Mouse (Mus musculus) midbrain, embryonic 11.5 days (tissue): ENCODE results near the gene Cenpx. TPM values are rescaled to one million over a fixed set of nuclear protein-coding genes. Genes with fewer than 3 reads are reported as not detected.
"Not testable (repeated sequence)": the region's sequence is repeated elsewhere in the genome, so short reads cannot be mapped to it uniquely, and the experiment has no call there.

Experiments used
- ATAC-seq: fragments of 200-750 bp; cut with Nextera tagmentation; 2 replicates; pipeline ENCODE4 v1.8.0; 2017; ENCODE audit warnings: moderate TSS enrichment, moderate library complexity; ENCODE audit not compliant: low FRiP score
- DNase-seq: peaks from one replicate; pipeline ENCODE4 v3.0.0; 2015; ENCODE audit warnings: low spot score; ENCODE audit errors: missing footprints
- H3K27ac ChIP-seq: fragments of 300-500 bp; sonication (generic); 2 replicates; pipeline ENCODE4 v1.5.1; 2014; ENCODE audit warnings: low read depth, low read length
- H3K27me3 ChIP-seq: fragments of 300-500 bp; sonication (generic); 2 replicates; pipeline ENCODE4 v1.6.1; 2014; ENCODE audit warnings: mild to moderate bottlenecking, low read length, moderate library complexity, mixed read lengths; ENCODE audit not compliant: control insufficient read depth, insufficient read depth
- H3K36me3 ChIP-seq: fragments of 300-500 bp; sonication (generic); 2 replicates; pipeline ENCODE4 v1.6.1; 2014; ENCODE audit warnings: mild to moderate bottlenecking, low read length, moderate library complexity, mixed read lengths; ENCODE audit not compliant: control insufficient read depth, insufficient read depth
- H3K4me1 ChIP-seq: fragments of 300-500 bp; sonication (generic); 2 replicates; pipeline ENCODE4 v1.6.1; 2014; ENCODE audit warnings: low read length; ENCODE audit not compliant: control insufficient read depth, insufficient read depth
- H3K4me2 ChIP-seq: fragments of 300-500 bp; sonication (generic); 2 replicates; pipeline ENCODE4 v1.6.1; 2014; ENCODE audit warnings: mild to moderate bottlenecking, moderate library complexity
- H3K4me3 ChIP-seq: fragments of 300-500 bp; sonication (generic); 2 replicates; pipeline ENCODE4 v1.5.1; 2014; ENCODE audit warnings: low read depth, low read length
- H3K9ac ChIP-seq: fragments of 300-500 bp; sonication (generic); 2 replicates; pipeline ENCODE4 v1.6.1; 2014; ENCODE audit warnings: low read length
- H3K9me3 ChIP-seq: fragments of 300-500 bp; sonication (generic); 2 replicates; pipeline ENCODE4 v1.6.1; 2016; ENCODE audit warnings: low read length; ENCODE audit not compliant: control insufficient read depth
- WGBS: fragments of 180-500 bp; shearing (Covaris S2); extraction: QIAGEN DNeasy Blood & Tissue Kit; methylation state at CpG from one replicate; pipeline ENCODE4 v1.1.7; 2014; 5-methylcytosine and 5-hydroxymethylcytosine counted together
- polyA plus RNA-seq: library from polyadenylated mRNA; unstranded; fragments of >200 nt; fragmentation: Nextera tagmentation; extraction: Ambion mirVana; gene quantifications from 2 replicates; pipeline ENCODE4 v1.2.1, GENCODE M21; 2014

The Cenpx gene
- polyA plus RNA-seq, 1 experiment from 2014 or later: 131 TPM

DNA sequence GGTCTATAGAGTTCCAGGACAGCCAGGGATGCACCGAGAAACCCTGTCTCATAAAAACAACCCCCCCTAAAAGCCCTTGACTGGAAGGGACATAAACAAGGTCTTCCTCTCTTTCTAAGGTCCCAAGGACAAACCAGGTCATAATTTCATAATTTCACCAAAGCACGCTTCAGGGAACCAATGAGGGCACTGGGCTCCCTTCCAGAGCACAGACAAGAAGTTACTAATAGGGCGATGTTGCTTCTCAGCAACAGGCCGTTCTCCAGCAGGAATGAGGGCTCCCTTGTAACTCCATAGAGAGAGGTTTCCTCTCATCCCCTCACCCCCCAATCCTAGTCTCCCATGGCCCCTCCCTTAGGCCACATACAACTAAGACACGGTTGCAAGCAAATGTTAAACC lies 27.4 kb upstream of the Cenpx start:
- ATAC-seq (no peak), DNase-seq (no peak)
- Histone ChIP-seq H3K9me3 (no peaks in the 10 kb centered on the region), H3K36me3 (no peaks in the 10 kb centered on the region), H3K27ac (no peak overlapping the region), H3K4me3 (no peak overlapping the region), H3K9ac (no peak overlapping the region), H3K4me2 (no peak overlapping the region), H3K4me1 (no peaks in the 10 kb centered on the region), H3K27me3 (no peaks in the 10 kb centered on the region)
- WGBS: 90% methylated on average over 5 of the region's 5 CpGs

DNA sequence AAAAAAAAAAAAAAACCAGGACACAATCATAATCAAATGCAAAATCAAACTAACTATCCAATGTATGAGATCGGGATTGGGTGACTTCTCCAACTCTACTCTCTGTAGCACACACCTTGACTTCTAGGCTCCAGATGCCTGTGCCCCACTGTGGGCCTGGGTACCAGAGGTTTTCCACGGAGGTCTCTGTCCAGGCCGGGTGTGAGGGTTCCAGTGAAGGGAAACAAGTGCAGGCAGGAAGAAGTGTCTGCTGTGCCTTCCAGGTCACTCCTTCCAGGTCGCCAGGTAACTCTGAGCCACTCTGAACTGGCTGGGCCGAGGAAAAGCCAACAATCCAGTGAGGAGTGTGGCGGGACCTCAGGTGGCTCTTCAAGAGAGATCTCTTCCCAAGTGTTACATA lies 22.9 kb upstream of the Cenpx start:
- no peaks in the 10 kb centered on the region for H3K36me3 ChIP-seq
- H3K4me1 ChIP-seq: no peaks in the 10 kb centered on the region
- WGBS: 77% methylated on average over 6 of the region's 6 CpGs
- DNase-seq (no peak), ATAC-seq (no peak)
- H3K27me3 ChIP-seq: no peaks in the 10 kb centered on the region
- no peak overlapping the region for H3K9ac ChIP-seq
- no peaks in the 10 kb centered on the region for H3K9me3 ChIP-seq
- no peak overlapping the region for H3K4me3 ChIP-seq
- no peak overlapping the region for H3K27ac ChIP-seq
- no peak overlapping the region for H3K4me2 ChIP-seq

DNA sequence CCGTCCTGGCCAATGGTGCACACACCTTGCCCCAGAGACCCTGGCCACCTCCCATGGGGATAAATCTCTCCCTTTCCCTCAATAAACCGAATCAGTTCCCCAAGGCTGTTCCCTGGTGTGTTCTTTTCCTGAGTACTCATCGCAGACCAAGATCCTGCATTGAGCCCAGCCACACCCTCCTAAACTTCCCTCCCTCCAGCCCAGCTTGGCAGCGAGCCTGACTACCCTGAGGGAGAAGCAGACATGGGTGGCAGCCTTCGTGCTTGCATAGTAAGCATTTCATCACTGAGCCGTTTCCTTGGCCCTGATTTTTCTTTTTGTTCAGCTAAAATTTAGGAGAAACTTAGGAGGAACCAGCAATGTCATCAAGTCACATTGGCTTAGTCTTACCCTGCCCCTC lies 20.0 kb upstream of the Cenpx start:
- Histone ChIP-seq H3K9ac (no peak overlapping the region), H3K27me3 (0 out of 2 replicates have a peak, but pooled peaks cover 2% of the 10 kb centered on the region), H3K4me3 (no peak overlapping the region), H3K36me3 (no peaks in the 10 kb centered on the region), H3K9me3 (no peaks in the 10 kb centered on the region), H3K27ac (no peak overlapping the region), H3K4me2 (no peak overlapping the region), H3K4me1 (no peaks in the 10 kb centered on the region)
- ATAC-seq (no peak), DNase-seq (no peak)
- 72% methylated on average over 6 of the region's 6 CpGs for WGBS

DNA sequence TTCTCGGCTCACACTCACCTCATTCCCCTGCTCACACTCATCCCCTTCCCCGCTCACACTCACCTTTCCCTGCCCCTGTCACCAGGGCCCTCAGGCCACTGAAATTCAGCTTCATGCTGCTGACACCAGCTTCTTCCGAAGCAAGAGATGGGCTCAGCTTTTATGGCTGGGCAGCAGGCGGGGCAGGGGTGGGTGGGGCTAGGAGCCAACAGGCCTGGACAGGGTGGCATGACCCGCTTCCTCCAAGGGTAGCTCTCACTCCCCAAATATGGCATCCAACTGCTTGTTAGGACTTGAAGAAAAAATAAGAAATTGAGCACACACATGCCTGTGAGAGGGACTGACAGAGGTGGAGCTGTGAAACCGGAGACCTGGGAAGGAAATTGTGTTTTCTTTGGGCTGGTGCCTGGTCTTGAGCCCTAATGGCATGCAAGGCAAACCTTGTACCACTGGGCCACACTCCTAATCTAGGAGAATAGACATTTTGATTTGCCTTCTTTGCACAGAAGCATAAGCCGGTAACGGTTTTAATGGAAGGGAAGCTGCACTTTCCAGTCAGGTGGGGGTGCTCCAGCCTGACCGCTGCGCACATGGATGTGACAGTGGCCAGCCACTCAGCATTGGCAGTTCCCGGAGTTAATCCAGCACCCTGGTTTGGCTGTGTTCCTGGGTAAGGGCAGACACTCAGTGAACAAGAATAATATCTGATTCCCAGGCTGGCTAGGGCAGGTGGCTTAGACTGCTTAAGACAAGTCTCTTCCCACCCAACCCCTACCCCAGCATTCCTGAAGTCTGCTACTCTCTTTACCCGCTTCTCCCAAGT lies 18.5 kb upstream of the Cenpx start, which contains the start of gene Cbr2:
TSS of gene Cbr2 (minus strand) at position 257 of the 823 bp plus-strand sequence.
- ATAC-seq: no peak
- H3K9me3 ChIP-seq: no peaks in the 10 kb centered on the region
- no peak within 1 kb of the TSS for H3K27ac ChIP-seq
- no peaks in the 10 kb centered on the region for H3K4me1 ChIP-seq
- H3K27me3 ChIP-seq: 0 out of 2 replicates have a peak, but pooled peaks cover 2% of the 10 kb centered on the region
- H3K4me3 ChIP-seq: no peak within 1 kb of the TSS
- WGBS: 80% methylated on average over 12 of the region's 12 CpGs
- no peak within 1 kb of the TSS for H3K4me2 ChIP-seq
- DNase-seq: no peak
- no peaks in the 10 kb centered on the region for H3K36me3 ChIP-seq
- no peak within 1 kb of the TSS for H3K9ac ChIP-seq

DNA sequence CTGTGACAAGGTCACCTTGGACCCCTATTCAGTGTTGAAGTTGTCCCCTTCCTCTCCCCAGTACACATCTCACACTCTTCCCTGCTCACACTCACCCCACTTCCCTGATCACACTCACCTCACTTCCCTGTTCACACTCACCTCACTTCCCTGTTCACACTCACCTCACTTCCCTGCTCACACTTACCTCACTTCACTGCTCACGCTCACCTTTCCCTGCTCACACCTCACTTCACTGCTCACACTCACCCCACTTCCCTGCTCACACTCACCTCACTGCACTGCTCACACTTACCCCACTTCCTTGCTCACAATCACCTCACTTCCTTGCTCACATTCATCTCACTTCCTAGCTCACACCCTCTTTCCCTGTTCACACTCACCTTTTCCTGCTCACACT lies 17.9 kb upstream of the Cenpx start:
- peaks cover 3% of the 10 kb centered on the region; the same call in 1 of the 2 replicates for H3K4me1 ChIP-seq
- no peak overlapping the region for H3K9ac ChIP-seq
- DNase-seq: no peak
- H3K9me3 ChIP-seq: no peaks in the 10 kb centered on the region
- no peak for ATAC-seq
- 97% methylated on average over 1 of the region's 1 CpGs for WGBS
- H3K4me2 ChIP-seq: no peak overlapping the region
- no peak overlapping the region for H3K27ac ChIP-seq
- H3K27me3 ChIP-seq: 0 out of 2 replicates have a peak, but pooled peaks cover 2% of the 10 kb centered on the region
- no peaks in the 10 kb centered on the region for H3K36me3 ChIP-seq
- H3K4me3 ChIP-seq: no peak overlapping the region

DNA sequence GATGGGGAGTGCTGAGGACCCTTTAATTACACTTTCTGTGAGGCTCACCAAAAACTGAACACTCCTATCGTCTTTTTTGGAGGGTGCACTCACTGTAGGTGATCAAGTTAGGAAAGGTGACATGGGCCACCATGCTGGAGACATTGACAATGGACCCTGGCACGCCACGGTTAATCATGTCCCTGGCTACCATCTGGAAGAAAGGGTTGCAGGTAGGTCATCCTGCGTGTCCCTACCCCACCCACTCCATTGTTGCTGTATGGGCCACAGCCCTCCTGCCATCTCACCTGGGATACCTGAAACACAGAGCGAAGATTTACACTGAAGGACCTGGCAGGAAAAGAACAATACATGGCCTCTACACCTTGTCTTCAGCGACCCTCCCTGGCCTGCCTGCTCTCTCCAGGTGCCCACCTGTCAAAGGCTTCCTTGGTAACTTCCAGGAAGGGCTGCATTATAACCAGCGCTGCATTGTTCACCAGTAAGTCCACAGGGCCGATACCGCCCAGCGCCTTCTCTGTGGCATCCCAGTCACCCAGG lies 16.9 kb upstream of the Cenpx start:
- Histone ChIP-seq H3K4me3 (no peak overlapping the region), H3K27me3 (peaks cover 8% of the 10 kb centered on the region; the same call in 1 of the 2 replicates), H3K36me3 (no peaks in the 10 kb centered on the region), H3K9ac (no peak overlapping the region), H3K4me2 (no peak overlapping the region), H3K9me3 (no peaks in the 10 kb centered on the region), H3K4me1 (peaks cover 3% of the 10 kb centered on the region; the same call in 1 of the 2 replicates), H3K27ac (no peak overlapping the region)
- DNase-seq: peak; percentile 33
- 87% methylated on average over 10 of the region's 10 CpGs for WGBS
- no peak for ATAC-seq

DNA sequence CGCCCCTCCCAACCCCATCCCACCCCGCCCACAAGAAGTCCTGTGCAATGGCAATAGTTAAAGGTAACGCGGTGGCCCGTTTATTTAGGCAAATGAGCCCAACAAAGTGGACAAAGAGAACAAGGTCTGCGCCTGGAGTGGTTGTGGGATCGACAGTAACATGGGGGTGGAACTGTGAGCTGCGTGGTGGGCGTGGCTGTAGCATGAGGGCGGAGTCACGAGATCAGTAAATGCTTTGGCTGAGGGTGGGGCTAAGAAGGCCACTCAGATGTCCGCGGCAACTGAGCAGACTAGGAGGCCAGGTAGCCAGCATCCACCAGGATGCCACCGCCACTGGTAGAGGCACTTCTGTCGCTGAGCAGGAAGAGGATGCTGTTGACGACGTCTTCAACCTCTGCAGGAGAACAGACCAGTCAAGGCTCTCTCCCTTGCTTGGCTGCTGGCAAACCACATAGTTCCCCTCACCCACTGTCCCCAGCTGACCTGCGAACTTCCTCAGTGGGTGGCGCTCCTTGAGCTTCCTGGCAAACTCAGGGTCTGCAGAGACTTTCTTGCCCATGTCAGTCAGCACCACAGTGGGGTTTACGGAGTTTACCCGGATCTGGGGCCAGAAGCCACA lies 16.0 kb upstream of the Cenpx start:
- H3K9me3 ChIP-seq, H3K36me3 ChIP-seq, ATAC-seq, H3K4me1 ChIP-seq, H3K27me3 ChIP-seq, H3K4me3 ChIP-seq, H3K27ac ChIP-seq, H3K9ac ChIP-seq: not testable (repeated sequence)
- peak overlapping the region; percentile 25 for H3K4me2 ChIP-seq
- peak; percentile 91 for DNase-seq
- 3% methylated on average over 17 of the region's 21 CpGs for WGBS

DNA sequence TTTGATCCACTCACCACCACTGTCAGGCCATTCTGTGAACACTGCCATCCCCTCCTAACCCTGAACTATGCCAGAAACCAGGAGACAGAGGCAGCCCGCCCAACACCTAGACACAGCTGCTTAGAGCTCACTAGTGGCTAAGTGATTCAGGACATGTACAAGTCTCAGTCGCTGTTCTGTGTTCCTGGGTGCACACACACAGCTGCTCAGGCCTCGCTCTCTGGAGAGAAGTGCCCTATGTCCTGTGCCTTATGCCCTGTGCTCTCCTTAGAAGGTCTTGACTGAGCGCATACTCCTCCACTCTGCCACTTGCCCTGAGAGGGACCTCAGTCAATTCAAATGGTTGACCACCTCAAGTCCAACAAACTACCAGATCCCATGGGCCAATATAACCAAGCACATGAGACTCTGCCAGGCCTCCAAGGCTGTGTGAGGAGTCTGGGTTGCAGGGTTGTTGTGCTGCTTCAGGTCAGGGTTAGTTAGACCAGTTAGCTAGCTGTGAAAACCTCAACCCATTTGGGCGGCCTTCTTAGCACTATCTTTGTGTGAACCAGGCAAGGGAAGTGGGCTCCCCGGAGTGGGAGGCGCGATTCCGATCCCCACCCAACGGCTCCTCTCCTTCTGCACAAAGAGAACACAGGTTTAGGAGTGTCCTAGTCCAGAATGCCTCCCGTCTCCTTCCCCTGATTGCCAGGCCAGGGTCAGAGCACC lies 15.1 kb upstream of the Cenpx start:
- Histone ChIP-seq H3K4me1 (peaks cover 3% of the 10 kb centered on the region; the same call in 1 of the 2 replicates), H3K27ac (no peak overlapping the region), H3K36me3 (no peaks in the 10 kb centered on the region), H3K9me3 (no peaks in the 10 kb centered on the region), H3K4me2 (no peak overlapping the region), H3K9ac (no peak overlapping the region), H3K27me3 (peaks cover 8% of the 10 kb centered on the region; the same call in 1 of the 2 replicates), H3K4me3 (no peak overlapping the region)
- 68% methylated on average over 11 of the region's 11 CpGs for WGBS
- no peak for DNase-seq
- no peak for ATAC-seq
